Mouse (Mus musculus) liver, embryonic 16.5 days (tissue): ENCODE data around the gene Tmem266. TPM values are rescaled to one million over a fixed set of nuclear protein-coding genes. Genes with fewer than 3 reads are reported as not detected.
A peak's percentile ranks its signal among the peaks of the same experiment; 100 is the strongest.

Experiments
- ATAC-seq: fragments of 200-750 bp; cut with Nextera tagmentation; 2 replicates; pipeline ENCODE4 v1.8.0; 2017; ENCODE audit warnings: low read depth, mild to moderate bottlenecking, moderate number of reproducible peaks, moderate library complexity
- H3K27ac ChIP-seq: fragments of 300-500 bp; sonication (generic); 2 replicates; pipeline ENCODE4 v1.5.1; 2014; ENCODE audit warnings: mild to moderate bottlenecking, low read length
- H3K27me3 ChIP-seq: fragments of 300-500 bp; sonication (generic); 2 replicates; pipeline ENCODE4 v1.6.1; 2014; ENCODE audit warnings: low read depth, low read length, mixed read lengths; ENCODE audit not compliant: control insufficient read depth, insufficient read depth
- H3K36me3 ChIP-seq: fragments of 300-500 bp; sonication (generic); 2 replicates; pipeline ENCODE4 v1.6.1; 2014; ENCODE audit warnings: mild to moderate bottlenecking; ENCODE audit not compliant: control insufficient read depth, insufficient read depth
- H3K4me1 ChIP-seq: fragments of 300-500 bp; sonication (generic); 2 replicates; pipeline ENCODE4 v1.6.1; 2014; ENCODE audit warnings: low read depth, low read length, mixed read lengths; ENCODE audit not compliant: control insufficient read depth
- H3K4me2 ChIP-seq: fragments of 300-500 bp; sonication (generic); 2 replicates; pipeline ENCODE4 v1.6.1; 2014; ENCODE audit warnings: low read depth, low read length, mixed read lengths
- H3K4me3 ChIP-seq: fragments of 300-500 bp; sonication (generic); 2 replicates; pipeline ENCODE4 v1.5.1; 2014; ENCODE audit warnings: low read depth, mild to moderate bottlenecking, low read length
- H3K9ac ChIP-seq: fragments of 300-500 bp; sonication (generic); 2 replicates; pipeline ENCODE4 v1.6.1; 2014; ENCODE audit warnings: low read depth, low read length
- H3K9me3 ChIP-seq: fragments of 300-500 bp; sonication (generic); replicated peaks from 2 replicates; pipeline ENCODE4 v1.6.1; 2016; ENCODE audit warnings: low read length; ENCODE audit not compliant: control insufficient read depth
- WGBS: fragments of 180-500 bp; shearing (Covaris S2); extraction: QIAGEN DNeasy Blood & Tissue Kit; methylation state at CpG from one replicate; pipeline ENCODE4 v1.1.7; 2014; ENCODE audit not compliant: insufficient replicate concordance; 5-methylcytosine and 5-hydroxymethylcytosine counted together
- polyA plus RNA-seq: library from polyadenylated mRNA; unstranded; fragments of >200 nt; fragmentation: Nextera tagmentation; extraction: Ambion mirVana; gene quantifications from 2 replicates; pipeline ENCODE4 v1.2.1, GENCODE M21; 2015

Gene Tmem266
- 0.04 TPM in 1 of 2 replicates, not detected in the other for polyA plus RNA-seq

DNA sequence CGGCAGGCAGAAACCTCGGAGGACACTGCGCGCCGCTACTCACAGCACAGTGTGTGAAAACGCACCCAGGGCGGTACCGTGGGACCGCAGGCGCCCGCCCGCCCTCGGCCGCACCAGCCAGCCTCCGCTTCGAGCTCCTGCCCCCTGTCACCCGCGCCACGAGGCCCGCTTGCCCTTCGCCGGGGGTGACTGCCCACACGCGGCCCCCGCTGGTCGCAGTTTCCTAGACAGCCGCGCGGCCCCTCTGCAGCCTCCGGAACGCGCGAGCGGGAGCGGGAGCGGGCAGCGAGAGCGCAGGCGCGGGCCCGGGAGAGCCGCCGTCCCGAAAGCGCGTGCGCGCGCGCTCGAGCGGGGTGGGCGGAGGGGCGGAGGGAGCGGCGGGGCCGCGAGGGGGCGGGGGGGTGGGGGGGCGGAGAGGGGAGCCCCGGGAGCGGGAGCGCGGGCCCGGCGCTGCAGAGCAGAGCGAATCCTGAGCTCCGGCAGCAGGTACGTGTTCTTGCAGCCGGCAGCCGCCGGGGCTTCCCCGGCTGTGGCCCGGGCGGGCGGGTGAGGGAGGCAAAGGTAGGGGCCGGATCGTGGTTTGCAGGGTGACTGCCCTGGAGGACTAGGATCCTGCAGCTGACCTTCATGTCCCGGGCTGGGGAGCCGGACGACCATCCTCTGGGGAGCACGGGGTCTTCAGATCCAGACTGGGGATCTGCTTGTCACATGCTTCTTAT, at the start of gene Tmem266, which contains the start of gene Nrg4:
TSS of gene Tmem266 (plus strand) at position 399 of the 719 bp plus-strand sequence.
TSS of gene Nrg4 (minus strand) at position 330 of the 719 bp plus-strand sequence.
- no peaks in the 10 kb centered on the region for H3K9me3 ChIP-seq
- no peak within 1 kb of the TSS for H3K27ac ChIP-seq
- no peaks in the 10 kb centered on the region for H3K36me3 ChIP-seq
- ATAC-seq, result peak; percentile 70
- H3K4me2 ChIP-seq, result peak within 1 kb of the TSS; percentile 75
- H3K4me1 ChIP-seq, result no peaks in the 10 kb centered on the region
- H3K4me3 ChIP-seq, result peak within 1 kb of the TSS; percentile 67
- H3K27me3 ChIP-seq, result peaks cover 69% of the 10 kb centered on the region
- H3K9ac ChIP-seq, result peak within 1 kb of the TSS; percentile 55; the same call in 1 of the 2 replicates
- under 1% methylated on average over 57 of the region's 82 CpGs for WGBS

DNA sequence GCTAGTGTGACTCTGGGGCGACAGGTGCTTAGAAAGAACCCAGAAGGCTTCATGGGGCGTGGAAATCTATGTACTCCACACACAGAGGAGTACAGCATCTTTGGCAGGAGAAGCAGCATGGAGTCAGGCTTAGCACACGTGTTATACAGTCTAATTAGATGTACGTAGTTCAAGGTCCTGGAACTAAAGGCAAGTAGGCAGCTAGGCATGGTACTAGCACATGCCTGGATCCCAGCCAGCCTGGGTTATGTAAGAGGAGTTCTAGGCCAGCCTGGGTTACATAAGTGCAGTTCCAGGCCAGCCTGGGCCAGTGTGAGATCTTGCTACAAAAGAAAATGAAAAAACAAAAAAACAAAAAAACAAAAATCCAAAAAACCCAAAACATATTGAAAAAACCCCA, 49.2 kb upstream of the Tmem266 start:
- WGBS, result 49% methylated on average over 4 of the region's 4 CpGs
- ATAC-seq, result no peak

DNA sequence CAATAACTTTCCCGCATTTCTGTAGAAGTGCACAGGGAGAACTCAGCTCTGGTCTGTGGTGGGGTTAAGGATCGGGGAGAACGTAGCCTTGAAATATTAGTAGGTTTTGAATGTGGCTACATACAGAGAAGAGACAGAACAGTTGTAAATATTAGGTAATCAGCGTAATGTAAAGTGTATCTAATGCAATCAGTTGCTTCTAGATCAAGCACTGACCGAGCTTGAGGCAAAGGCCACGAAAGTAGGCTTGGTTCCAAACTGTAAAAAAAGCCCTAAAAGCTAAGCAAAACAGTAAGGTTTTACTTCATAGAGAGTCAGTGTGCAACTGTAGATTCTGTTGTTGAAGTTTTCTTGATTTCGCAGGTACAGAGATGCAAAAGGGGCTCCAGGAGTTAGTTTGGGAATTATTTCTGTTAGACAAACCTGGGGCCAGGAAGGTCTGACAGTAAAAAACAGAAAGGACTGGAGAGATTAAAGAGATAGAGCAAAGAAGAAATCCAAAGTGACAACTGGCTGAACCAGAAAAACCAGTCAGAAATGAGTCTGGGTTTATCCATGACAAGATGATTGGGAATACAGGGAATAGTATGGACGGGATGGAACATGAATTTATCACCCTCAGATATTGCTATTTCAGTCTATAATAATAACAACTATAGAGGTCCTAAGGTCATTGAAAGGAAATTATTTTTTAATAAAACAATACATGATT, 47.4 kb upstream of the Tmem266 start:
- H3K36me3 ChIP-seq, result no peaks in the 10 kb centered on the region
- no peak overlapping the region; the same call in 1 of the 2 replicates for H3K27ac ChIP-seq
- H3K4me1 ChIP-seq, result no peaks in the 10 kb centered on the region
- no peaks in the 10 kb centered on the region for H3K9me3 ChIP-seq
- H3K27me3 ChIP-seq, result no peaks in the 10 kb centered on the region; the same call in 1 of the 2 replicates
- no peak overlapping the region for H3K9ac ChIP-seq
- 65% methylated on average over 8 of the region's 8 CpGs for WGBS
- no peak overlapping the region for H3K4me2 ChIP-seq
- ATAC-seq, result peak; percentile 61; the same call in 1 of the 2 replicates
- H3K4me3 ChIP-seq, result no peak overlapping the region

More for the DNA sequence above, 49.2 kb upstream of the Tmem266 start:
- no peak overlapping the region for H3K9ac ChIP-seq
- H3K27me3 ChIP-seq, result no peaks in the 10 kb centered on the region; the same call in 1 of the 2 replicates
- H3K27ac ChIP-seq, result no peak overlapping the region
- H3K9me3 ChIP-seq, result no peaks in the 10 kb centered on the region
- no peak overlapping the region for H3K4me2 ChIP-seq
- H3K36me3 ChIP-seq, result no peaks in the 10 kb centered on the region
- H3K4me1 ChIP-seq, result no peaks in the 10 kb centered on the region
- H3K4me3 ChIP-seq, result no peak overlapping the region

DNA sequence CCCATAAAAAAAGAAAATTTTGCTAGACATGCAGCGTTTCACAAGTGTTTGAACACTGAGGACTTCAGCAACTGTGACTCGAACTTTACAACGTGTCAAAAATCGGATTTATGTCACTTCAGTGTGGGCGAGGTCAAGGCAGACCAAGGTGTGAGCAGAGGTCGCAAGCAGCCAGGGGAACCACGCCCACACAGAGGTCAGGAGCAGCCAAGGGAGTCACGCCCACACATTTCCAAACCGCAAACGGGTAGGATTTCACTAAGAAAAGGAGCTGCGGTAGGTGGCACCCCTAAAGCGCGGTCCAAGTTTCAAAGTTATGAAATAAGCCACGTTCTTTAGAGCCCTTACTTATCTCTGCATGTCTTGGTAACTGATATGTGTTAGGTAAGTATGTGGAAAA, 43.2 kb upstream of the Tmem266 start:
- H3K4me3 ChIP-seq, result 0 out of 2 replicates have a peak overlapping the region, but pooled peaks have one; percentile 11
- no peak overlapping the region for H3K27ac ChIP-seq
- under 1% methylated on average over 14 of the region's 14 CpGs for WGBS
- no peaks in the 10 kb centered on the region for H3K36me3 ChIP-seq
- no peaks in the 10 kb centered on the region for H3K4me1 ChIP-seq
- ATAC-seq, result peak; percentile 35
- H3K27me3 ChIP-seq, result no peaks in the 10 kb centered on the region; the same call in 1 of the 2 replicates
- peak overlapping the region; percentile 25; the same call in 1 of the 2 replicates for H3K4me2 ChIP-seq
- H3K9me3 ChIP-seq, result no peaks in the 10 kb centered on the region
- H3K9ac ChIP-seq, result no peak overlapping the region

DNA sequence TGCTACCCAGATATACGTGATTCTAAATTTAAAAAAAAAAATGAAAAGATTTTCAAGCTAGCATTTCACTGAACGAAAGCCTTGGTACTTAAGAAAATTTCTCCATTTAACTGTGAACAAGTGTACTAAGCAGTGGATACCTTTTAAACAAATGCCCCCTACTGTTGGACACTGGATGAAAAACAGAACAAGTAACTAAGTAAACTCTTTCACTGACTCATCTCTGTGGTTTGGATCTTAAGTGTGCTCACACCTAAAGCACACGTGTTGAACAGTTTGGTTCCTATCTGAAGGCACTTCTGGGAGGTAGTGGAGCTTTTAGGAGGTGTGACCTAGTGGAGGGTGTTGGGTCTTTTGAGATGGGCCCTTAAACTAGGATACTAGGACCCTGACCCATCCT, 41.5 kb upstream of the Tmem266 start:
- Histone ChIP-seq H3K27me3 (no peaks in the 10 kb centered on the region; the same call in 1 of the 2 replicates), H3K4me2 (no peak overlapping the region), H3K4me1 (no peaks in the 10 kb centered on the region), H3K9ac (no peak overlapping the region), H3K36me3 (no peaks in the 10 kb centered on the region), H3K27ac (no peak overlapping the region), H3K4me3 (no peak overlapping the region), H3K9me3 (no peaks in the 10 kb centered on the region)
- ATAC-seq, result no peak
- 41% methylated on average over 3 of the region's 3 CpGs for WGBS

DNA sequence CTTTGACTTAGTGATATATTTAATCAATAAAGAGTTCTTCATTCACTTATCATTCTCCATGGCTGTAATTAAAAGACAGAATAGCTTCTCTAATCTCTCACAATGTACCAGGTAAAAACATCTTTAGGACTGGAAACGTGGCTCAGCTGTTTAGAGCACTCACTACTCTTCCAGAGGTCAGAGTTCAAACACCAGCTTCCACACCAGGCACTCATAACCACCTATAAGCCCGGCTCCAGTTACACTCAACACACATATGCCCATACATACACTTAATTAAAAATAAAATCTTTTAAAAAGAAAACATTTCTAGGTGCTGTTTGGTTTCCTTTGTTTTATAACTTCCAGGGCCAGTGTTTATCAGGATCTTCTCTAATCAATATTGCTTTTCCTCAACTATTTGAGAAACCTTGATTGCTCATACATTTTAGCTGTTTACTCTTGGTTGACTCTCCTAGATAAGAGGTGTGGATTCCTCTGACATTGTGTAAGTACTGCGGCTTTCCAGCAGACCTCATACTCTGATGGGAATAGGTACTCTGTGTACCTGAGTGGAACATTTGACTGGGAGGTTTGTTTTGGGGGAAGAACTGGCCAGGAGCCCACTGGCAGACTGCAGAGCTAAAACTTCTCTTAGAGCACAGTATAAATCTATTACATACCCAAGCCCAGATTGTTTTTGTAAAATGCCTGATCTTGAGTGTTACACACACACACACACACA, 37.1 kb upstream of the Tmem266 start:
- no peaks in the 10 kb centered on the region for H3K27me3 ChIP-seq
- no peak overlapping the region for H3K9ac ChIP-seq
- ATAC-seq, result peak; percentile 89
- H3K4me1 ChIP-seq, result no peaks in the 10 kb centered on the region
- no peak overlapping the region for H3K4me3 ChIP-seq
- H3K9me3 ChIP-seq, result no peaks in the 10 kb centered on the region
- 0 out of 2 replicates have a peak overlapping the region, but pooled peaks have one; percentile 39 for H3K27ac ChIP-seq
- H3K36me3 ChIP-seq, result no peaks in the 10 kb centered on the region
- H3K4me2 ChIP-seq, result no peak overlapping the region
- WGBS, result 37% methylated on average over 3 of the region's 3 CpGs

DNA sequence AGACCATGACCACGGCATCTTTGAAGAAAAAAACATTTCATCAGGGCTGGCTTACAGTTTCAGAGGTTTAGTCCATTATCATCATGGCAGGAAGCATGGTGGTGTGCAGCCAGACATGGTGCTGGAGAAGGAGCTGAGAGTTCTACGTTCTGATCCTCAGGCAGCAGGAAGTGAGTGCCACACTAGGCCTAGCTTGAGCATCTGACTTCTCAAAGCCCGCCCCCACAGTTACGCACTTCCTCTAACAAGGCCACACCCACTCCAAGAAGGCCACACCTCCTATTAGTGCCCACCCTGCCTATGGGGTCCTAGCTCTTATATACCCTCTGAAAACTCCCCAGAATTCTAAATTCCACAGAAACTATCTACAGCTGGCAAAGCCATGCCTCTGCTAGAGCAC, 34.7 kb upstream of the Tmem266 start:
- H3K4me3 ChIP-seq, result no peak overlapping the region
- no peaks in the 10 kb centered on the region for H3K27me3 ChIP-seq
- no peak for ATAC-seq
- H3K27ac ChIP-seq, result no peak overlapping the region
- no peaks in the 10 kb centered on the region for H3K9me3 ChIP-seq
- no peaks in the 10 kb centered on the region for H3K4me1 ChIP-seq
- H3K9ac ChIP-seq, result no peak overlapping the region
- no peaks in the 10 kb centered on the region for H3K36me3 ChIP-seq
- no peak overlapping the region for H3K4me2 ChIP-seq
- 72% methylated on average over 4 of the region's 4 CpGs for WGBS

DNA sequence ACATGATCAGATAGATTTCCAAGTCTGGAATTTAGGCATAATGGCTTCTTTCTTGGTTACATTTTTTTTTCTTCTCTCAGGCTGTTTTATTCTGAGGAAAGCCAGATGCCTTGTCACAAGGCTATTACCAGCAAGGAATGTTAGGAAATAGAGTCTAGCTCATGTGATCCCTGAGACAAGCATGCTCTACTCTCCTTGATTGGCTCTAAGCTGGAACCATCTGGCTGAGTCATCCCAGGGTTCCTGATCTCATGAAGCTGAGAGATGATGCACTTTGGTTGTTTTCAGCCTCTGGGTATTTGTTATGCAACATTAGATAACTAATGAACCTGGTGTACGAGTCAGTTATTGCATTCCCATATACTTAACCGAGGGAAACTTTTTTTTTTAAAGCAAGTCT, 30.5 kb upstream of the Tmem266 start:
- H3K4me3 ChIP-seq, result no peak overlapping the region
- H3K36me3 ChIP-seq, result no peaks in the 10 kb centered on the region
- H3K9me3 ChIP-seq, result no peaks in the 10 kb centered on the region
- ATAC-seq, result no peak
- WGBS, result 15% methylated on average over 2 of the region's 2 CpGs
- no peaks in the 10 kb centered on the region for H3K27me3 ChIP-seq
- no peak overlapping the region for H3K9ac ChIP-seq
- no peak overlapping the region for H3K4me2 ChIP-seq
- no peak overlapping the region for H3K27ac ChIP-seq
- no peaks in the 10 kb centered on the region for H3K4me1 ChIP-seq
